ENCODE assay signal across 9 mouse cellular contexts in genomic region chr13:9199465-9199844, GRCm38 (mm10).
DNase-seq lines count a peak whose midpoint lies in the region; ATAC-seq and TF ChIP-seq lines count a peak whose summit lies in the region.
"Had no signal": no experiment of that assay in that cellular context is flagged by ENCODE, and none has a peak within 500 bp of the region (broad histone marks: within the 10 kb centered on the region; RNA-seq: fewer than 3 reads in every experiment).

No protein-coding gene starts in this region.

- H3K9ac ChIP-seq in liver, embryonic 12.5 days = no peak overlapping the region
- no peak overlapping the region for H3K9ac ChIP-seq in stomach, embryonic 15.5 days

- intact Hi-C loops in gastrocnemius, adult 2 months (cut with DNase I) = no loop called here

- H3K4me2 ChIP-seq in liver, embryonic 12.5 days = peak overlapping the region; percentile 53
- H3K4me2 ChIP-seq in stomach, embryonic 15.5 days = peak overlapping the region; percentile 42

- peaks cover 7% of the 10 kb centered on the region for H3K4me1 ChIP-seq in megakaryocyte, embryonic 14.5 days
- peaks cover 9% of the 10 kb centered on the region; the same call in 1 of the 2 replicates for H3K4me1 ChIP-seq in liver, embryonic 12.5 days
- H3K4me1 ChIP-seq in stomach, embryonic 15.5 days = no peaks in the 10 kb centered on the region
- H3K4me1 ChIP-seq in thymus, adult 2 months (replicated peaks; ENCODE audit: control insufficient read depth, insufficient read depth, low read length) = peaks cover 4% of the 10 kb centered on the region; the same call in 1 of the 2 replicates

- no peaks in the 10 kb centered on the region for H3K36me3 ChIP-seq in megakaryocyte, embryonic 14.5 days (replicated peaks; ENCODE audit: low read length)
- H3K36me3 ChIP-seq in liver, embryonic 12.5 days = no peaks in the 10 kb centered on the region
- H3K36me3 ChIP-seq in stomach, embryonic 15.5 days = no peaks in the 10 kb centered on the region
- H3K36me3 ChIP-seq in thymus, adult 2 months (ENCODE audit: control insufficient read depth, insufficient read depth, low read length) = no peaks in the 10 kb centered on the region

- 26% methylated on average over 2 of the region's 2 CpGs for WGBS in liver, embryonic 12.5 days (ENCODE audit: insufficient replicate concordance)
- 34% methylated on average over 2 of the region's 2 CpGs for WGBS in stomach, embryonic 15.5 days
- 62% methylated on average over 2 of the region's 2 CpGs for WGBS in thymus, adult 2 months

- no peaks in the 10 kb centered on the region for H3K9me3 ChIP-seq in megakaryocyte, embryonic 14.5 days
- no peaks in the 10 kb centered on the region for H3K9me3 ChIP-seq in liver, embryonic 12.5 days (replicated peaks)
- no peaks in the 10 kb centered on the region for H3K9me3 ChIP-seq in stomach, embryonic 15.5 days

- ATAC-seq in megakaryocyte, adult 5-6 weeks (ENCODE audit: poor library complexity, severe bottlenecking) = no peak
- no peak; the same call in 1 of the 2 replicates for ATAC-seq in liver, embryonic 12.5 days
- peak; percentile 45 for ATAC-seq in stomach, embryonic 15.5 days (ENCODE audit: insufficient read depth, low FRiP score, low read depth)

- DNase-seq in gastrocnemius, adult 2 months = no peak
- DNase-seq in gastrocnemius, postnatal 4 days (ENCODE audit: low spot score in 2 of 2) = no peak
- DNase-seq in cerebellum, postnatal 14 days = no peak
- DNase-seq in thymus, adult 2 months = no peak
- DNase-seq: cerebellum, adult 9-11 months had no signal

- no peak for TF ChIP-seq POLR2A in thymus, adult 2 months (IDR thresholded peaks at IDR 0.05; ENCODE audit: control insufficient read depth, extremely low read depth, insufficient read depth, low read length, poor library complexity)

- peaks cover 5% of the 10 kb centered on the region for H3K27me3 ChIP-seq in megakaryocyte, embryonic 14.5 days (replicated peaks)
- H3K27me3 ChIP-seq in liver, embryonic 12.5 days (replicated peaks) = peaks cover 8% of the 10 kb centered on the region
- no peaks in the 10 kb centered on the region for H3K27me3 ChIP-seq in stomach, embryonic 15.5 days (replicated peaks)
- H3K27me3 ChIP-seq in thymus, adult 2 months (ENCODE audit: control insufficient read depth, insufficient read depth, low read length) = no peaks in the 10 kb centered on the region

- TF ChIP-seq CTCF in gastrocnemius, adult 2 months (IDR thresholded peaks at IDR 0.05) = no peak
- no peak for TF ChIP-seq CTCF in thymus, adult 2 months (IDR thresholded peaks at IDR 0.05; ENCODE audit: borderline replicate concordance, control insufficient read depth, extremely low read depth, insufficient read depth, low read length, poor library complexity)

- H3K27ac ChIP-seq in gastrocnemius, adult 2 months = no peak overlapping the region
- H3K27ac ChIP-seq in liver, embryonic 12.5 days = no peak overlapping the region
- H3K27ac ChIP-seq in stomach, embryonic 15.5 days = no peak overlapping the region
- no peak overlapping the region for H3K27ac ChIP-seq in thymus, adult 2 months (ENCODE audit: control insufficient read depth, insufficient read depth, low read length)

- peak overlapping the region; percentile 53; the same call in 1 of the 2 replicates for H3K4me3 ChIP-seq in gastrocnemius, adult 2 months
- H3K4me3 ChIP-seq in megakaryocyte, embryonic 14.5 days (replicated peaks) = peak overlapping the region; percentile 60
- H3K4me3 ChIP-seq in liver, embryonic 12.5 days = no peak overlapping the region
- peak overlapping the region; percentile 11; the same call in 1 of the 2 replicates for H3K4me3 ChIP-seq in stomach, embryonic 15.5 days (replicated peaks)
- no peak overlapping the region for H3K4me3 ChIP-seq in thymus, adult 2 months (ENCODE audit: control insufficient read depth, insufficient read depth, low read length)

Comparison
In these comparisons a context has a peak if more than half of its experiments do, and no peak if none do; other contexts are left out.
1. H3K4me3 ChIP-seq: peak in gastrocnemius, adult 2 months (single experiment), megakaryocyte, embryonic 14.5 days (single experiment) and stomach, embryonic 15.5 days (single experiment); none in liver, embryonic 12.5 days (single experiment) and thymus, adult 2 months (single experiment).